Mouse (Mus musculus): ENCODE data around the gene Ptpro.

DNA sequence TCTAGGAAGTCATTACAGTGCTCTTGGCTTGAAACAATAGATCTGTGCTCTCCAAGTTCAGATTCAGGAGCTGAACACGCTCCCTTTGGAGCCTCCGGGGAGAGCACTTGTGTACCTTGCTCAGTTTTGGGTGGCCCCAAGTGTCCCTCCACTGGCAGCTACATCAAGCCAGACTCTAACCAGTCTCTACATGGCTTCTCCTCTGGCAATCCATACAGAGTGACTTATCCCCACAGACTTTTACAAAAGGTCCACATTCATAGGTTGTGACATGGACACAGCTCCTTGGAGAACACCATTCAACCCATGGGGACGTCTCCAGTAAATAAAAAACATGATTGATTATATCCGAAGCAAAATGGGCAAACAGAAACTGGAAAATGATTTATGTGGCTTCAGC lies 185.4 kb downstream of the Ptpro start:
- TF ChIP-seq GATA1 (IDR thresholded peaks at IDR 0.05; ENCODE audit: borderline replicate concordance, low read length) (no peak), CTCF (IDR thresholded peaks at IDR 0.05; ENCODE audit: low read depth, low read length) (no peak), TAL1 (conservative IDR thresholded peaks at IDR 0.05; ENCODE audit: low read depth, low read length) (no peak), GATA2 (IDR thresholded peaks at IDR 0.05; ENCODE audit: borderline replicate concordance, low read depth, low read length) (no peak), POLR2AphosphoS5 (IDR thresholded peaks at IDR 0.05; ENCODE audit: insufficient replicate concordance, low read depth, low read length) (no peak)
